Mouse (Mus musculus): ENCODE measurements around the gene Kng1.
"Not testable (repeated sequence)": the region's sequence is repeated elsewhere in the genome, so short reads cannot be mapped to it uniquely, and the experiment has no call there.

The Kng1 gene

DNA sequence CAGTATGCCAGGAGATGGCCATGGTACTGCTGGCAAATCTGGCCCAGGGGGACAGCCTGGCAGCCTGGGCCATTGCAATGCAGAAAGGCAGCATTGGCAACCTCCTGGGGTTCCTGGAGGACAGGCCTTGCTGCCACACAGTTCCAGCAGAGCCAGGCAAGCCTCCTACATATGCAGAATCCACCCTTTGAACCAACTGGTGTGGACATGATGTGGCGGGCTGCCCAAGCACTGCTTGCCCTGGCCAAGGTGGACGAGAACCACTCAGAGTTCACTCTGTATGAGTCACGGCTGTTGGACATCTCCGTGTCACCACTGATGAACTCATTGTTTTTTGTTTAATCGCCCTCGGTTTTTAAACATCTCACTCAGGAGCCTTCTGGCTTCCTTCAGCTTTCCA, 36.5 kb downstream of the Kng1 start:
- DNase-seq = no peak

DNA sequence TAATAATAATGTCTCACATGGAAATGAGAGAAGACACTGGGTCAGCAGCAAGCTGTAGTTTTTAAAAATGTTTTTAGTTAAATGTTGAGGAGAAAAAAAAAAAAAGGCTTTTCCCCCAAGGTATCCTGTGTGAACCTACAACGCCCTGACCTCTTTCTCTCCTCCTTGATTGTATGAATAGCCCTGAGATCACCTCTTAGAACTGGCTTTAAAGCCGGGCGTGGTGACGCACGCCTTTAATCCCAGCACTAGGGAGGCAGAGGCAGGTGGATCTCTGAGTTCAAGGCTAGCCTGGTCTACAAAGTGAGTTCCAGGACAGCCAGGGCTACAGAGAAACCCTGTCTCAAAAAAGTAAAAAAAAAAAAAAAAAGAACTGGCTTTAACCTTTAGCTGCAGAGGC, 37.9 kb downstream of the Kng1 start:
- DNase-seq = not testable (repeated sequence)

DNA sequence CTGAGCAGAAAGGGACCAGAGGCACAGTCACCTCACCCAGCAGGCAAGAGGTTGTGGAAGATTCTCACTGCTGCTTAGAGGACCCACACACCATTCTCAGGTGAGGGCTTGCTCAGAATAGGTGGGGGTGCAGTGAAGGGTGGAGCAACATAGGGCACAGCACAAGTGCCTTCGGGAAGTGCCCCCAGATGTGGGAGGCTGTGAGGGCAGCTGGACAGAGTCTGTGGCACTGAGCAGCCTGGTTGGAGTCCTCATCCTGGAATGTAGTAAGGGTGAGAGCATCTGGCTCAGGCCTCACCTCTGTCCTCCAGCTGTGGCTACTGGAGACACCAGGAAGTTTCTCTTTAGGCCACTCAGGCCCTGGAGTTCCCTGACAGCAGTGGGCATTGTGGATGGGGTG, 39.2 kb downstream of the Kng1 start:
- DNase-seq = not testable (repeated sequence)

DNA sequence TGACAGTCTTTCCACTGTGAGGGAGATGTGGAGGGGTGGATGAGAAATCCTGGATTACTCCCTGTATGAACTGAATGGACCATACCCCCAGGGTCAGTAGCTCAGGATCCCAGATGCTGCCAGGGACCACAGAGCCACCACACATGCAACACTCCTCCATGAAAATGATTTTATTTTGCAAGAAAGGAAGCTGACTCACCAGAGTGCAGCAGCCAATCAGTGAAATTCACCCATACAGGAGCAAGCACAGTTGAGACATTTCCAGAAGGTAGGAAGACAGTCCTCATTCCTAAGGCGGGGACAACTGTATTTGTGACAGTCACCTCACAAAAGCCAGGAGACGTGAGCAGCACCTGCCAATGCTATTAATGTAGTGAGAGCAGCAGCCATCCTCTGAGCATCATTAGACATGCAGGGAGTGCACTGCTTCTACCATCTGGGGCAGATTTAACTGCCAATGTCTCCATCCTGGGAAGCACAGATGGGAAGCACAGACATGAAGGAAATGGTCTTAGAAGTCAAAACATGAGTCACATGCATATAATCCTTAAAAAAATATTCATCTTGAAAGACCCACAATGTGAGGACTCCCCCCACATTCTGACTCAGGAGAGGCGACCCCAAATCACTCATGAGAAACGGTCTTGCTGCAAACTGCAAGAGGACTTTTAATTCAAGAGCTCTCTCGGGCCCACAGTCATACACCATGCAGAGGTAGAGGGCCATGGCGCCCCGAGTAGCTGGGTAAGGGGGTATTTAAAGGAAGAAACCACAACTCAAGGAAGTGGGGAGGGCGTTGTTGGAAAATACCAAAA, 39.8 kb downstream of the Kng1 start:
- not testable (repeated sequence) for DNase-seq

DNA sequence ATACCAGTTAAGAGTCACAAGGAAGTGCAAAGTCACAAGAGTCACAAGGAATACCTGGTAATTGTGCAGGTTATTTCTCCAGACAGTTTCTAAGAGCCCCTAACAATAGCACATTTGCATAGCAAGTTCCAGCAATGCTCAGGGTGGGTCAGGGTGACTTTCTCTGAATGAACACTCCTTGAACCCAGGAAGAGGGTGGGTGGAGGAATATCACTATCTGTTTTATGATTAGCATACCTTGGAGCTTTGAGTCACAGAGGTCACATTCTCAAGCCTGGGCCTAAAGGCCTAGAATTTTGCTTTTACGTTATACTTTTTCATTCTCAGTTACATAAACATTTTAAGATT, 40.4 kb downstream of the Kng1 start:
- DNase-seq = not testable (repeated sequence)

DNA sequence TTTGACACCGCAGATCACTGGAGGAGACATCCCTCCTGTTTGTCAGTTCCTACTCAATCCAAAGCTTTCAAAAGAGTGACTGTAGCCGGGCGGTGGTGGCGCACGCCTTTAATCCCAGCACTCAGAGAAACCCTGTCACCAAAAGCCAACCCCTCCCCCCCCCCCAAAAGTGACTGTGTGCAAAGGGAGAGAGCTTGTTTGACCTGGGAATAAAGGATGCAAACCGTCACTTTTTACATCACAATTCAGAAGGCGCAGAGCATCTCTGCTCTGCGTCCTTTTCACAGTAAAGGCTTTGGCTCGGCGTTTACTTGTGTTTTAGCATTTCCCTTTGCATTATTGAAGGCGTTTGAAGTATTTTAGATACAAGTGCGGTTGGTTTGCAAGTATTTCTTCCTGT, 42.0 kb downstream of the Kng1 start:
- no peak for DNase-seq

DNA sequence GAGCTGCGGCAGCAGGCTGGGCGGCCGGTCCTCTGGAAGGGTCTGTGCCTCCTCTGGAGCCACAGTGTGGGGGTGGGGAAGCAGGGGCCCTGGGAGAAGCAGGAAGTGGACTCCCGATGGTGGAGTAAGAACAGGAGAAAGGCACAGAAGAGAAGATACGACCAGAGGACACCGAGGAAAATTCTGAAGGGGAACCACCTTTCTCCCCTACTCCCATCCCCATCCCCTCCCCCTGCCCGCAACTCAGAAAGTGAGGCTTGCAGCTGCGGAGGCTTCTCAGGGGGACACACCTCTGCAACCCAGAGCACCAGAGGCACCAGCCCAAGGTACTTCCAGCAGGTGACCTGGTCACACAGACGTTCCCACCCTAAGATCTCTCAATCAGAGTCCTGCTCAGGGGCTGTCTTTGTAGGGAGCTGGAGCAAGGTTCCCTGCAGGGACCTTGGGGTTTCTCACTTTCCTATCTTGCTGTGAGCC, 42.5 kb downstream of the Kng1 start:
- DNase-seq = peak; percentile 50

DNA sequence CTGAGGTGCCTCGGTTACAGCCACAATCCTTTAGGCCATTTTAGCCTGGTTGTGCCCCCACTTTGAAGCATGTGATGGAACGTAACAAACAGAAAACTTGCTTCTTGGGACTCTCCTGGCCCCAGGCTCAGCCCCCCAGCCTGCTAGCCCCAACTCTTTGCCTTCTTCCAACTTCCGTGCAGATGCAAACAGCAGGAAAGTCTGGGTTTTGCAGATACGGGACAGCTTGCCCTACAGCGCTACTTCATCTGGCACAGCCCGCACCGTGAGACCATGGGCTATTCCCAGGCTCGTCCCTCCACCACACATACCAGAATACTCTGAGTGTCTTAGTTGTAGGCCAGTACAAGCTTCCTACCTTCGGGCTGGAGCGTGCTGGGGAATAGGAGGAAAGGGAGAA, 42.9 kb downstream of the Kng1 start:
- no peak for DNase-seq

DNA sequence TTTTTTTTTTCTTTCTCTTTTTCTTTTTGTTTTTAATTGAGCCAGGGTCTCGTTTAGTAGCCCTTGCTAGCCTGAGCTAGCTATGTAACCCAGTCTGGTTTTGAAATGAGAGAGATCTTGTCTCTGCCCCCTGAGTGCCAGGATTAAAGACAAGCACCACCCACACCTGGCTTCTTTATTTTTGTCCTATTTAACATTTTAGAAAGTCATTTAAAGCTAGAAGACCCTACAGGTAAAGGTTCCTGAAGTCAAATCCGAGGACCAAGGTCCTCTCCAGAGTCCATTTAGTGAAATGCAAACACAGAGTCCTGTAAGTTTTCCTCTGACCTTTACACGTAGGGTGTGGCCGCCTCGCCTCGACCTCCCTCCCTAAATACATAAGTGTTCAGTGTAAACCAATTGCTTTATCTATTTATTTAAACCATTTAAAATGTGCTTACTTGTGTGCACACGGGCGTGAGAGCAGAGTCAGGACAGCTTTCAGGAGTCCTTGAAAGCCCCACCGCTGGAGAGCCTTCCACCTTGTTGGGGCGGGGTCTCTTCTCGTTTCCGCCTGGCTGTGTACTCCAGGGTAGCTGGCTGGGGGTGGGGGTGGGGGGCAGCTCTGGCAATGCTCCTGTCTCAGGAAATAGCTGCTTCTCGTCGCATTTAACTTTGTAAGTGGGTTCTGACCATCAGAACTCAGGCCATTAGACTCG, 44.8 kb downstream of the Kng1 start:
- DNase-seq = no peak

DNA sequence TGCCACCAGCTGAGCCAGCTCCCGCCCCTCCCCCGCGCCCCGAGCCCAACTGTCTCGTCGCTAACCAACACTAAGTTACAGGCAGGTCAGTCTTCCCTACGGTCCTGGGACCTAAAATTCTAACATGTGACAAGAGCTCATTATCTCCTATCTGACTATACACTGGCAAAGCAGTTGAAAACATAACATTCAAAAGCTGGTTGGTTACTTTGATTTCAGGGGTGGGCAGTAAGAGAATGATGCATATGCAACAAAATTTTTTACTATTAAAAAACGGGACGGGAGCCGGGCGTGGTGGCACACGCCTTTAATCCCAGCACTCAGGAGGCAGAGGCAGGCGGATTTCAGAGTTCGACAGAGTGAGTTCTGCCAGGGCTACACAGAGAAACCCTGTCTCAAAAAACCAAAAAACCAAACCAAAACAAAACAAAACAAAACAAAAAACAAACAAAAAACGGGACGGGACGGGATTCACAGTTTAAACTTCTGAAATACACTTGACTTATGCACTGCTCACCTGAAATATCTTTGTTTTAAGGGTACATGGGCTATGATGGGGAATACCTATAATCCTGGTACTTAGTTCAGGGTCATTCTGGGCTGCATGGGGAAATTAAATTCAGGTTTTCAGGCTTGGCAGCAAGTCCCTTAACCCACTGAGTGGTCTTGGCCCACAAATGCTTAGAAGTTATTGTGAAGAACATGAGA, 45.5 kb downstream of the Kng1 start:
- DNase-seq = peak; percentile 43

DNA sequence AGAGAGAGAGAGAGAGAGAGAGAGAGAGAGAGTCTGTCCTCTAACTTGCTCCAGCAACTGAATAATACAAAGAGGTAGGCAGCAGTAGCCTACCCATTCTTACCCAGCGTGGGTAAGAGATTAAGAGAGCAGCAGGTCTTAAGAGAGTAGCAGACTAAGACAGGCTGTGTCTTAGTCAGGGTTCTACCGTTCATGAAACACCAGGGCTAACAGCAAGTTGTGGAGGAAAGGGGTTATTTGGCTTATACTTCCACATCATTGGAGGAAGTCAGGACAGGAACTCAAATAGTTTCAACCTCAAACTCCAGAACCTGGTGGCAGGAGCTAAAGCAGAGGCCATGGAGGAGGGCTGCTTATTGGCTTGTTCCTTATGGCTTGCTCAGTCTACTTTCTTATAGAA, 46.2 kb downstream of the Kng1 start:
- no peak for DNase-seq

DNA sequence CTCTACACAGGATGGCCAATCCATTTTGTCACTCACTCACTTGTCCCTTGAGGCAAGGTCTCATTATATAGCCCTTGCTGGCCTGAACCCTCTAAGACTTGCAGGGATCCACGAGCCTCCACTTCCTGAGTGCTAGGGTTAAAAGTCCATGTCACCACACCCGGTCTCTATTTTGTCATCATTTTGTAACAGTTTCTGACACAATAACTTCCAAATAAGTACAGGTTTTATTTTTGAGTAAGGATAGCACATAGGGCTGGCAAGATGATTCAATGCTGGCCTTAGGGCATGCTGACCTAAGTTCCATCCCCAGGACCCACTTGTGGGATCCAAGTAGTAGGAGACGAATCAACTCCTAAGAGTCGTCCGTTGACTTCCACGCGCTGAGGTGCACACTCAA, 48.5 kb downstream of the Kng1 start:
- DNase-seq = no peak

DNA sequence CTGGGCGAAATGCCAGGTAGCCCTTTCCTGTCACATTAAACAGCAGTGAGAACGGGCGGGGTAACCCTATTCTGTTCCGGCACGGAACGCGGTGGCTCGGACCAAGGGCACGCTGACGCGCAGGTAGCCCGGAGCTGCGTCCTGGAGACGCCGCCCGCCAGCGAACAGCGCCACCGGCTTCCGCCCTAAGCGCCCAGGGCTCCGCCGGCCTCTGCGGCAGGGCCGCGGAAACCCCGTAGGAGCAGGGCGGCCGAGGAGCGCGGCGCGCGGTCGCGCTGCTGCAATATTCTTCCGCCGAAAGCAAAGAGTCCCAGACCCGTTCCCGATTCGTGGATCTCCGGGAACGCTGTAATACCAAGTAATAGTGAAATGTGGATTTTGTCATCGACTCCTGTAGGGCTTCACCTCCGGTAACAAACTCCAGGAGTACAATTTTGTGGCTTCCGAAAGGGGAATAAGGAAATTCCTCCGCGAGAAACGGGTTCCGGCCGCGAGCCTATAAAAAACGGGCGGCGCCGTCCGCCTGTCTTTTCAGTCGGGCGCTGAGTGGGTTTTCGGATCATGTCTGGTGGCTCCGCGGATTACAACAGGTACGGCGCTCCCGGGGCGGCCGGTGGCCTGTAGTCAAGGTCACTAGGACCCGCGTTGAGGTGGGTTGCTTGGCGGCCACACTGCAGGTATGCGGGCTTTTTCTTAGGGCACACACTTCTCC, 49.7 kb downstream of the Kng1 start, which contains the start of gene Eif4a2:
Eif4a2 (plus strand) TSS at position 214 of the 712 bp plus-strand sequence.
- peak; percentile 96 for DNase-seq

DNA sequence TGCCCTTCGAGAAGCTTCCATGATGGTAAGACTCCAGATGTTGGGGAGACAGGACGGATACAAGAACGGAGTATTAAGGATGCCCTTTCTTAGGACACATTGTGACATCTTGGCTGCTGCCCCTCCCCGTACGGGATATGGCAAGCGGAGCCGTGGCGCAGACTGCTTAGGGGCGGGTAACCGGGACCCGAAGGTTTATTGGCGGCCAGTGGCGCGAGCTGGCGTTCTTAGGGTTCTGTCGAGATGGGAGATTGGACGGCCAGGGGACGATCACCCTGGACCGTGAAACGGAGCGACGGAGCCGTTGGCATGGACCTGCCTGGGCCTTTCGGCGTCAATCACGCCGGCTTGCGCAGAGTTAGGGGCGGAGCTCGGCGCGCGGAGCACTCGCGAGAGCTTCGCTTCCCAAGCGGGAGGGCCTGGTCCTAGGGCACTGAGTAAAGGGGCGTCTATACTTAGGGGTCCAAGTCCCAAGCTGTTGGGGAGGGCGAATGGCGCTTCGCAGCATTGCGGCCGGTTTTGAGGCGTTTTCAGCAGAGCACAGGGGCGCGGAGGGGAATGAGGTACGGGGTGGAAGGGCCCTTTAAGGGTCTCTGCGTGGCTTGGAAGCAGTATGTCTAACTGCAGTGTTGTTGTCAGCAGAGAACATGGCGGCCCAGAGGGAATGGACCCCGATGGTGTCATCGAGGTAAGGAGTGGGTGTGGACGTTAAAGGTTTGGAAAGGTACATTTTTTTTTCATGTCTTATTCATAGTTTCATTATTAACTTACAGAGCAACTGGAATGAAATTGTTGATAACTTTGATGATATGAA, 50.5 kb downstream of the Kng1 start:
- DNase-seq = peak; percentile 89

DNA sequence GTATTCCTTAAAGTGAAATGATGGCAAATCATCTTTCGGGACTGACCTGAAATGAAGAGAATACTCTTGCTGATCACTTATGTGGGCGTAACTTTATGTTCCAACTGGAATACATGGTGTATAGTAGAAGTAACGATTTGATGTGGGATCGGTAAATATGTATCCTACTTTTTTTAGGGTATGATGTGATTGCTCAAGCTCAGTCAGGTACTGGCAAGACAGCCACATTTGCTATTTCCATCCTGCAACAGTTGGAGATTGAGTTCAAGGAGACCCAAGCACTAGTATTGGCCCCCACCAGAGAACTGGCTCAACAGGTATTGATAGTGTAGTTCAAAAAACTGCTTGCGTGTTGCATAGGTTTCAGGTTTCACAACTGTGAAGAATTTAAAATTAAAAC, 51.3 kb downstream of the Kng1 start:
- DNase-seq = no peak

DNA sequence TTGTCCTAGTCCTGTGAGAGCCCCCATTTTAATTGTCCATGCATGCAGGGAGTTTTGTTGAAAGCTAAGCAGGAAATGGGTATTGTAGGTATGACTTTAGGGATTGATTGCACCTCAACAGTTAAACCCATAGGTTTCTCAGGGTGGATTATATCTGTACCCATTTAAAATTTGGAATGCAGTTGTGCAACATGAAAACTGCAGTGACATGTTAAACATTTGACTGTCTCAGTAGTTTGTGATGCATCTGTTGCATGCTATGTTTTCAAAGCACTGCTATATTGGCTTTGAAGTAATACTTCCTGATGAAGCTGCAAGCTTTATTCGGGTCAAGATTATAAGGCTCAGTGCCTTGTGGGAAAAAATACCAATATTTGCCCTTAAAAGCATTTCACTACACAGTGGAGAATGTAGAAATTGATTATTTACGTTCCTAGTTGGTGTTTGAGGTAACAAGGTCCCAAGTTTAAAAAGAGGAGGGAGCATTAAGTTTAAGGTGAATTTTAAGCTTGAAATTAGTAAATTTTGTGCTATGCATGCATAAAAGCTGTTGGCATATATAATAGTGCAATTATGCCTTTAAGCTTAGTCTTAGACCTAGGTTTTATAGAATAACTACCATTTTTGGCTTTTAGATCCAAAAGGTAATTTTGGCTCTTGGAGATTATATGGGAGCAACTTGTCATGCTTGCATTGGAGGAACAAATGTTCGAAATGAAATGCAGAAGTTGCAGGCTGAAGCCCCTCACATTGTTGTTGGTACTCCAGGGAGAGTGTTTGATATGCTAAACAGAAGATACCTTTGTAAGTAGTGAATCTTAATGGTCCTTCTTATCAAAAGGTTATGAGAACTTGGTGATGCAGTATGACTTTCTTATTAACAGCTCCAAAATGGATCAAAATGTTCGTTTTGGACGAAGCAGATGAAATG, 52.0 kb downstream of the Kng1 start:
- no peak for DNase-seq

DNA sequence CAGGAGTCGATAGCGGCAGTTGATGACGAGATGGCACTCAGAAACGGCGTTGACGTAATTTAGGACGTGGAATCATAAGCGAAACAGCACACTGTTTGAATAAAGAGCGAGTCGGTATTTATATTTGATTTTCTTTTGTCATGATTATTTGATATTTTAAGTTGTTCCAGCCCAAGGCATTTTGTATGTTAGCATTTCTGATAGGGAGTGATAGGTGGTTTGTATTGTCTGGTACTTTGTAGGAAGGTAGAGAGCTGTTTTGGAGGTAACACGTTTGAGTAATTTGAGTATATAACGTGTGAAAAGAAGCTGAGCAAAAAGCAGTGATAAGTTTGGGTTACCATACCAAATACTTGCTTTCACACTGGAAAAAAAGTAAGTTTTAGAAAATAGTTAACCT, 54.7 kb downstream of the Kng1 start:
- DNase-seq = no peak

DNA sequence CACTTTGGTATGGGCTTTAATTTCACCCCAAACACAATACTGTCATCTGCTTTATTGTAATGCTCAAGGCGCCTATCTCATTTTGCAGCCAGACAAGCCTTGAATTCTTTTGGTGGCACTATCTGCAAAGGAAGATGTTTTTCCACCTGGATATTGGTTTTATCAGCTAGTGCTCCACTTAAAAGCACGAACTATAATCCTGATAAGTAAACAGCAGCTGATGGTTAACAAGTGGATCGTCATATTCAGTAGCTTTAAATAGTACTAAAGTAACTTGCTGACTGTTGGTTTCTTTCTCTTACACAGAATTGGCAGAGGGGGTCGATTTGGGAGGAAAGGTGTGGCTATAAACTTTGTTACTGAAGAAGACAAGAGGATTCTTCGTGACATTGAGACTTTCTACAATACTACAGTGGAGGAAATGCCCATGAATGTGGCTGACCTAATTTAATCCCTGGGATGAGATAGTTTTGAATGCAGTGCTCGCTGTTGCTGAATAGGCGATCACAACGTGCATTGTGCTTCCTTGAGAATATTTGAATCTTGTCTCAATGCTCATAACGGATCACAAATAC, 55.3 kb downstream of the Kng1 start:
- DNase-seq = no peak

DNA sequence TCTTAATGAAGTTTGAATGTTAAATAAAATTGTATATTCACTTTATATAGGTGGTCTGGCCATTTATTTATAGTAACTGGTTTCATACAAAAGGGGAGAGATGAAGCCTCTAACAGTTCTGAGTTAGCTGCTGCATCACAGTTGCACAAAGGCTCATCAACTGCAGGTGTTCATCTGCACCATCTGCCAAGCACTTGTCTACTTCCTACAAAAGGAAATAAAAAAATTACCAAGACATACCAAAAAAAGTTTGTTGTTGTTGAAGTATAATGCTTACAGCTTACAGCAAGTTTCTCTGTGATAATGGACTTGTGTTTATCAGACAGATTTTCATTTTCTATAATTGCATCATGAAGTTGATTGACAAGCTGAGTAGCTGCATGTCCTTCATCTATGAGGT, 56.2 kb downstream of the Kng1 start:
- no peak for DNase-seq

DNA sequence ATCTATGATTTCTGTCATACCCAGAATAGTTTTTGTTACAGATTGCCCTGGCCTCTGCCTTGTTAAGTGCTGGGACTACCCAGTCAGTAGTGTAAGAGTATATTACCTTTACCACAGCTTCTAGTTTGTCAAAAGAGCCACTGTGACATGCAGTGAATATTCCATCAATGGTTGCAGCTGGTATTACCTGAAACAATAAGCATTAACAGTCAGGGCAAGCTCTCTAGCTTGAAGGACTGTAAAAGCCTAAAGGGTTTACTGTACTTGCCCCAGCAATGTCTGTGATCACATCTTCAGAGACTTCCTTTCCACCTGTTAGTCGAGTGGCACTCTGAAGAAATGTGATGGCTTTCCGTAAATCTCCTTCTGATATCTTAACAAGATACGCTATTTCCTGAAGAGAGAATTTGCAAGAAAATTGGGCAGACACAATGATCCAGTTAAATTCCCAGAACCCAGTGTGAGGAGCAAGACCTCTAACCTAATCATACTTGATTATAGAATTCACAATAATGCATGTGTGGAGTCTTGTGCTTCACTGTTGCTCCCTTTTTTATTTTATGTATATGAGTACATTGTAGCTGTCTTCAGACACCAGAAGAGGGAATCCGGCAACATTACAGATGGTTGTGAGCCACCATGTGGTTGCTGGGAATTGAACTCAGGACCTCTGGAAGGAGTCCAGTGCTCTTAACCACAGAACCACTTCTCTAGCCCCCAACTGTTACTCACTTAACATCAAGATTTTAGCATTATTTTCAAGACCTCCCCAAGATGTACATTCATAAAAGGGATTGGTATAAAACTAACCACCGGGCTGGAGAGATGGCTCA, 56.9 kb downstream of the Kng1 start:
- DNase-seq = no peak
